Mouse (Mus musculus) erythroblast, embryonic 14.5 days (primary cell): ENCODE measurements around the gene Mapk12.

Experiments
- GATA1 ChIP-seq: IDR thresholded peaks from 2 replicates; pipeline ENCODE4 v1.6.1; 2012; ENCODE audit warnings: low read length, inconsistent platforms, mixed read lengths
- TAL1 ChIP-seq: IDR thresholded peaks from 3 replicates; pipeline ENCODE4 v1.6.1; 2012; ENCODE audit warnings: low read length, inconsistent platforms, mixed read lengths

DNA sequence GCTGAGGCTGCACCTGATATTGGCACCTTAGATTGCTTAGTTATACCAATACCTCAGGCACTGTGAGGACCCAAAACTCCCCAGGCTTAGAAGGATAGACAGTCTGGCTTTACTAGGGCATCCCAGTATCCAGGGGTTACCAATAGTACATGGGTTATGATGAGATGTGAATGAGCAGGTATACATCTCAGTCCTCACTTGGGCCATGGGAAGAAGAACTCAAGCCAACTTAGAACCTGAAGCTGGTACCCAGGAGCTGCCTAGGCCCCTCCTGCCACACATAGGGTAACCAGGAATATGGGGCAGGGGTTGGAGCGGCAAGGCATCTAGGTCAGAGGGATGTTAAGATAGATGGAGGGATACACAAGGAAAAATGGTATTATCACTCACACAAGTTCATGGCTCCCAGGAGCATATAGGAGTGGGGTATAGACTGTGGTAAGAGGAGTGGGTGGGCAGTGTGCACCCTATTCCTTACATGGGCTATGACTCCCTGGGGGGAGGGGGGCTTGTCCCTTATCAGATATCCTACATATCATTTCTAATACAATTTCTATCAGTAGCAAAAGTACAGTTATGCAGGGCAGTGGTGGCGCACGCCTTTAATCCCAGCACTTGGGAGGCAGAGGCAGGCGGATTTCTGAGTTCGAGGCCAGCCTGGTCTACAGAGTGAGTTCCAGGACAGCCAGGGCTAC is 3.9 kb downstream of the Mapk12 start:
- TF ChIP-seq GATA1: no peak
- TF ChIP-seq TAL1: no peak
